Mouse (Mus musculus) stomach, postnatal 0 days (tissue): ENCODE measurements around the gene Dmrt1.

Source experiments
- CTCF ChIP-seq: IDR thresholded peaks from 2 replicates; pipeline ENCODE4 v1.5.1; 2016; ENCODE audit warnings: antibody characterized with exemption, low read depth, mild to moderate bottlenecking, moderate library complexity
- EP300 ChIP-seq: optimal IDR thresholded peaks from 2 replicates; pipeline ENCODE3; 2016; ENCODE audit warnings: antibody characterized with exemption

GRCm38 (mm10) chr19:25486561-25486960 is 18.9 kb upstream of the Dmrt1 start:
- TF ChIP-seq CTCF: no peak
- TF ChIP-seq EP300: no peak
